Mouse (Mus musculus) thymus, postnatal 25 days (tissue): Measurements from ENCODE around the gene Sebox.

Source experiments
- DNase-seq: peaks from one replicate; pipeline ENCODE4 v3.0.0; 2022

Sebox gene

GRCm38 (mm10) chr11:78536690-78537084, 33.4 kb downstream of the Sebox start:
- no peak for DNase-seq

- DNase-seq: no peak
These were observed 37.1 kb downstream of the Sebox start for GRCm38 (mm10) chr11:78540358-78540757.

GRCm38 (mm10) chr11:78544449-78545111, 41.3 kb downstream of the Sebox start:
- DNase-seq: no peak

GRCm38 (mm10) chr11:78545181-78545580, 41.9 kb downstream of the Sebox start:
- no peak for DNase-seq

- no peak for DNase-seq
These were observed 44.6 kb downstream of the Sebox start for GRCm38 (mm10) chr11:78547718-78548460.

- no peak for DNase-seq
These were observed 46.3 kb downstream of the Sebox start for GRCm38 (mm10) chr11:78549491-78549987.

GRCm38 (mm10) chr11:78550168-78551058, 47.2 kb downstream of the Sebox start, which contains the start of gene Tmem97:
TSS of gene Tmem97 (minus strand) at chr11:78550777.
- peak; percentile 93 for DNase-seq

- DNase-seq: no peak
These were observed 47.8 kb downstream of the Sebox start for GRCm38 (mm10) chr11:78551059-78551398.
